In the genomic region with DNA sequence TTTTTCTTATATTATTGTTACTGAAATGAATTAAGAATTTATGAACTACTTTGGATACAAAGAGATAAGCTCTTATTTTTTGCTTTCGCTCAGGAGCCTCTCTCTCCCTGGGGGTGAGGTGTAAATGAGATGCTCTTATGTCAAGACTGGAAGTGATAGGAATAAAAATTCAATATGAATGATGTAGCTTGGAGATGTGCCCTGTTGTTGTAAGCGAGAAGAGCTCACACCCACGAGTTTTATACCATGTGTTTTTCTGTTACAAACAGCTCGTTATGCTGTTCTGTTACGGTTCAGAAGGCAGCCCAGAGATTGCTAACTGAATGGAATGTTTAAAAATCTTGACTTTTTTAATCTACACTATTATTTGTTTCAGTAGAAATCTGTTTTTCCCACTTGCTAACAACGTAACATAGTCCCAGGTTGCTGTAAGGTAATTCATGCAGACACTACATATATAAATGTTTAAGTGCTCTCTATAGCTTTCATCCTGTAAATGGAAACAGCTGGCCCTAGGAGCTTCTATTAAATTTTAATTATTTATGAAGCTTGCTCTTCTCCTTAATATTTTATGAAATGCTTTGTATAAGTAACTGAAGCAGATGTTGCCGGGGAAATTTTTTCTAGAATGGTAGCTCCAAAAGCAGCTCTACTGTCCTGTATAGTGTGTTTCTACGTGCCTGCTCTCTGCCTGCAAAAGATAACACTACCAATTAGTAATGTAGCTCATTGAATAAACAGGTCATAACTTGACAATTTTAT, we compare ENCODE assay signal across 21 mouse cellular contexts.
DNase-seq lines count a peak whose midpoint lies in the region; ATAC-seq and TF ChIP-seq lines count a peak whose summit lies in the region.
"Had no signal": no experiment of that assay in that cellular context is flagged by ENCODE, and none has a peak within 500 bp of the region (broad histone marks: within the 10 kb centered on the region; RNA-seq: fewer than 3 reads in every experiment).

No protein-coding gene starts in this region.

- H3K9ac ChIP-seq in hindbrain, embryonic 14.5 days = no peak overlapping the region
- H3K9ac ChIP-seq in hindbrain, postnatal 0 days (replicated peaks; ENCODE audit: low read length) = no peak overlapping the region
- H3K9ac ChIP-seq in midbrain, postnatal 0 days (replicated peaks; ENCODE audit: low read length, poor library complexity, severe bottlenecking) = no peak overlapping the region
- H3K9ac ChIP-seq: embryonic facial prominence, embryonic 13.5 days; liver, embryonic 13.5 days had no signal

- 42% methylated on average over 8 of the region's 8 CpGs for WGBS in hindbrain, embryonic 14.5 days
- whole genome bisulfite sequencing in hindbrain, postnatal 0 days = 55% methylated on average over 8 of the region's 8 CpGs
- WGBS in midbrain, postnatal 0 days = 43% methylated on average over 8 of the region's 8 CpGs
- WGBS in thymus, adult 2 months = 96% methylated on average over 8 of the region's 8 CpGs

- no peak for TF ChIP-seq POLR2A in thymus, adult 2 months (IDR thresholded peaks at IDR 0.05; ENCODE audit: control insufficient read depth, extremely low read depth, insufficient read depth, low read length, poor library complexity)

- peak; percentile 68 for ATAC-seq in hindbrain, embryonic 14.5 days (ENCODE audit: low FRiP score)
- ATAC-seq in hindbrain, postnatal 0 days = no peak
- ATAC-seq in midbrain, postnatal 0 days (ENCODE audit: low FRiP score) = peak; percentile 54; the same call in 1 of the 2 replicates

- 0 out of 2 replicates have a peak, but pooled peaks cover 7% of the 10 kb centered on the region for H3K4me1 ChIP-seq in hindbrain, embryonic 14.5 days (replicated peaks; ENCODE audit: control insufficient read depth, insufficient read depth, low read length)
- no peaks in the 10 kb centered on the region for H3K4me1 ChIP-seq in hindbrain, postnatal 0 days (ENCODE audit: insufficient read depth, low read length)
- no peaks in the 10 kb centered on the region for H3K4me1 ChIP-seq in midbrain, postnatal 0 days (ENCODE audit: insufficient read depth, low read length)
- H3K4me1 ChIP-seq in thymus, adult 2 months (replicated peaks; ENCODE audit: control insufficient read depth, insufficient read depth, low read length) = no peaks in the 10 kb centered on the region
- H3K4me1 ChIP-seq: embryonic facial prominence, embryonic 13.5 days; liver, embryonic 13.5 days had no signal

- peak overlapping the region; percentile 74 for H3K27ac ChIP-seq in hindbrain, embryonic 14.5 days
- H3K27ac ChIP-seq in hindbrain, postnatal 0 days = no peak overlapping the region
- H3K27ac ChIP-seq in midbrain, postnatal 0 days (ENCODE audit: low read depth, low read length) = 0 out of 2 replicates have a peak overlapping the region, but pooled peaks have one; percentile 14
- no peak overlapping the region for H3K27ac ChIP-seq in thymus, adult 2 months (ENCODE audit: control insufficient read depth, insufficient read depth, low read length)
- H3K27ac ChIP-seq: embryonic facial prominence, embryonic 13.5 days; heart, embryonic 10.5 days; liver, embryonic 13.5 days; macrophage; stomach, postnatal 0 days had no signal

- no peak overlapping the region for H3K4me3 ChIP-seq in hindbrain, embryonic 14.5 days (replicated peaks; ENCODE audit: low read length)
- H3K4me3 ChIP-seq in hindbrain, postnatal 0 days (ENCODE audit: low read length) = no peak overlapping the region
- no peak overlapping the region for H3K4me3 ChIP-seq in midbrain, postnatal 0 days (ENCODE audit: low read depth, low read length)
- H3K4me3 ChIP-seq in thymus, adult 2 months (ENCODE audit: control insufficient read depth, insufficient read depth, low read length) = no peak overlapping the region
- H3K4me3 ChIP-seq: embryonic facial prominence, embryonic 13.5 days; heart, embryonic 10.5 days; liver, embryonic 13.5 days; myocyte had no signal

- no peaks in the 10 kb centered on the region for H3K9me3 ChIP-seq in hindbrain, embryonic 14.5 days (ENCODE audit: control insufficient read depth, low read length)
- H3K9me3 ChIP-seq in hindbrain, postnatal 0 days (ENCODE audit: low read length) = no peaks in the 10 kb centered on the region
- H3K9me3 ChIP-seq in midbrain, postnatal 0 days (ENCODE audit: low read length) = no peaks in the 10 kb centered on the region
- H3K9me3 ChIP-seq: embryonic facial prominence, embryonic 13.5 days; G1E; heart, embryonic 10.5 days; liver, embryonic 13.5 days had no signal

- 0 out of 2 replicates have a peak overlapping the region, but pooled peaks have one; percentile 10 for H3K4me2 ChIP-seq in hindbrain, embryonic 14.5 days (replicated peaks)
- H3K4me2 ChIP-seq in hindbrain, postnatal 0 days (ENCODE audit: low read depth, low read length) = no peak overlapping the region
- no peak overlapping the region for H3K4me2 ChIP-seq in midbrain, postnatal 0 days (ENCODE audit: low read depth, low read length, poor library complexity, severe bottlenecking)
- H3K4me2 ChIP-seq: embryonic facial prominence, embryonic 13.5 days; liver, embryonic 13.5 days had no signal

- H3K36me3 ChIP-seq in hindbrain, embryonic 14.5 days (replicated peaks; ENCODE audit: control insufficient read depth, insufficient read depth) = peaks cover 16% of the 10 kb centered on the region
- no peaks in the 10 kb centered on the region for H3K36me3 ChIP-seq in hindbrain, postnatal 0 days (ENCODE audit: insufficient read depth, low read length)
- no peaks in the 10 kb centered on the region for H3K36me3 ChIP-seq in midbrain, postnatal 0 days (ENCODE audit: insufficient read depth, low read length)
- H3K36me3 ChIP-seq in thymus, adult 2 months (ENCODE audit: control insufficient read depth, insufficient read depth, low read length) = peaks cover 11% of the 10 kb centered on the region
- H3K36me3 ChIP-seq: G1E; liver, embryonic 13.5 days had no signal

- DNase-seq in hindbrain, embryonic 14.5 days (ENCODE audit: low spot score) = no peak
- no peak for DNase-seq in hindbrain, postnatal 0 days (ENCODE audit: low spot score)
- peak; percentile 7 for DNase-seq in right cerebral cortex, adult 18-20 months
- DNase-seq in right cerebral cortex, adult 2 months (ENCODE audit: low spot score in 2 of 2) = no peak
- no peak for DNase-seq in midbrain, postnatal 0 days (ENCODE audit: low spot score)
- DNase-seq in thymus, postnatal 25 days = no peak
- DNase-seq in thymus, adult 2 months = no peak
- DNase-seq: adrenal gland, postnatal 25 days; cerebellum, adult 11 months; gastrocnemius, postnatal 14 days; heart, postnatal 36 days; kidney, adult 2 months; kidney, postnatal 4 days; left cerebral cortex, postnatal 4 days; liver, embryonic 13.5 days had no signal

- no peaks in the 10 kb centered on the region for H3K27me3 ChIP-seq in hindbrain, embryonic 14.5 days (ENCODE audit: control insufficient read depth, insufficient read depth, low read length)
- no peaks in the 10 kb centered on the region for H3K27me3 ChIP-seq in hindbrain, postnatal 0 days (ENCODE audit: insufficient read depth, low read length)
- H3K27me3 ChIP-seq in midbrain, postnatal 0 days (ENCODE audit: insufficient read depth, low read length) = no peaks in the 10 kb centered on the region
- H3K27me3 ChIP-seq in thymus, adult 2 months (ENCODE audit: control insufficient read depth, insufficient read depth, low read length) = no peaks in the 10 kb centered on the region
- H3K27me3 ChIP-seq: embryonic facial prominence, embryonic 13.5 days; liver, embryonic 13.5 days had no signal

- no peak for TF ChIP-seq CTCF in hindbrain, postnatal 0 days (IDR thresholded peaks at IDR 0.05; ENCODE audit: low read depth)
- TF ChIP-seq CTCF in midbrain, postnatal 0 days (IDR thresholded peaks at IDR 0.05) = no peak
- no peak for TF ChIP-seq CTCF in thymus, adult 2 months (IDR thresholded peaks at IDR 0.05; ENCODE audit: borderline replicate concordance, control insufficient read depth, extremely low read depth, insufficient read depth, low read length, poor library complexity)

Comparison
In these comparisons a context has a peak if more than half of its experiments do, and no peak if none do; other contexts are left out.
1. H3K27ac ChIP-seq: peak in hindbrain, embryonic 14.5 days (single experiment) and midbrain, postnatal 0 days (single experiment); none in hindbrain, postnatal 0 days (single experiment) and thymus, adult 2 months (single experiment).